ENCODE assay signal across 20 mouse cellular contexts in the genomic region with DNA sequence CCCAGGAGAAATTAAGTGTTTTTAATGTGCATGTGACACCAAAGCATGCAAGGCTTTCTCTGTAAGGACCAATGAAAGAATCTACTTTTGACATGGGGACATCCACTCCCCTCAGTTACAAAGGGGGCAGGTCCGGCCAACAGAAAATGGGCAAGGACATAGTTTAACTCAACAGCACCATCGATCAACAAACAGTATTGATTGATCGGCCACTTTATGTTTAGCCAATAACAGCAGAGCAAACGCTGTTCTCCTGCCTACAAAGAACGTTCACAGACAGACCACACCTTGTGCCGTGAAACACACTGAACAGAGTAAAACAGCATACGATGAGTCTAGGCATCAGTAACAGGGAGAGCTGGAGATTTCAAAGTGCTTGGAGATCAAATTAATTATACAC.
"Had no signal": no experiment of that assay in that cellular context is flagged by ENCODE, and none has a peak within 500 bp of the region (broad histone marks: within the 10 kb centered on the region; RNA-seq: fewer than 3 reads in every experiment).

No protein-coding gene starts in this region.

- DNase-seq: kidney, adult 18-20 months; kidney, postnatal 25 days; lung, adult 2 months; lung, postnatal 14 days; right cerebral cortex, adult 18-20 months; right cerebral cortex, postnatal 14 days; right cerebral cortex, postnatal 4 days; thymus, adult 2 months; thymus, postnatal 14 days; thymus, postnatal 4 days had no signal

- H3K36me3 ChIP-seq: midbrain, embryonic 12.5 days; midbrain, embryonic 15.5 days; neural tube, embryonic 12.5 days; neural tube, embryonic 15.5 days had no signal

- H3K27me3 ChIP-seq: midbrain, embryonic 12.5 days; midbrain, embryonic 15.5 days; neural tube, embryonic 12.5 days; neural tube, embryonic 15.5 days had no signal

- H3K9me3 ChIP-seq: midbrain, embryonic 12.5 days; midbrain, embryonic 15.5 days; neural tube, embryonic 12.5 days; neural tube, embryonic 15.5 days had no signal

- H3K4me3 ChIP-seq: layer of hippocampus, adult 2 months; midbrain, embryonic 12.5 days; midbrain, embryonic 15.5 days; neural tube, embryonic 12.5 days; neural tube, embryonic 15.5 days had no signal

- H3K4me1 ChIP-seq: midbrain, embryonic 12.5 days; midbrain, embryonic 15.5 days; neural tube, embryonic 12.5 days; neural tube, embryonic 15.5 days had no signal

- H3K4me2 ChIP-seq: midbrain, embryonic 12.5 days; midbrain, embryonic 15.5 days; neural tube, embryonic 12.5 days; neural tube, embryonic 15.5 days had no signal

- ATAC-seq: inflammation-experienced regulatory T-cells, adult 6 months; intestine, embryonic 16.5 days; midbrain, embryonic 15.5 days had no signal

- H3K9ac ChIP-seq: midbrain, embryonic 12.5 days; midbrain, embryonic 15.5 days; neural tube, embryonic 12.5 days; neural tube, embryonic 15.5 days had no signal

- H3K27ac ChIP-seq: kidney, postnatal 0 days; layer of hippocampus, adult 2 months; macrophage; midbrain, embryonic 12.5 days; midbrain, embryonic 15.5 days; neural tube, embryonic 12.5 days; neural tube, embryonic 15.5 days; stomach, postnatal 0 days had no signal
